Mouse (Mus musculus) 416B (cell line): ENCODE results near the gene Lsm4.

ENCODE experiments used
- DNase-seq: peaks from one replicate; pipeline ENCODE4 v3.0.0; 2011; ENCODE audit warnings: low read depth

The Lsm4 gene

DNA sequence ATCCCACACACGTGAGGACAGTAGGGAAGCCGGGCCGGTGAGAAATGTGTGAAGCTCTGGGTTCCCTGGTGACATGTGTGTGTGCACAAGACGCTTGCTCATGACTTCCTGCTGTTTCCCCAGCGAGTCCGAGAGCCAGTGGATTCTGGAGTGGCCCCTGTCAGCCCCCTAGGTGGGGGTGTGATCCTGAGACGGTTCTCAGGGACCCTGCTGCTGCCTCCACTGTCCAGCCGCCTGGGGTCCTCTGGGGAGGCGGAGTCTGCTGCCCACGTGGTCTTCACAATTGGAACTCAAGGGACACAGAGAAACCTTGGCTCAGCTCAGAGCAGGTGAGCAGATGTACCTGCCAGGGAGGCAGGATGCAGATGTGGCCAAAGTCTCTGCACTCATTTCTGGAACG is 53.7 kb downstream of the Lsm4 start:
- DNase-seq = no peak
